Mouse (Mus musculus) B cell, adult 2 months (primary cell): ENCODE results near the gene Med17.
"Not testable (repeated sequence)": the region's sequence is repeated elsewhere in the genome, so short reads cannot be mapped to it uniquely, and the experiment has no call there.

Experiments
- DNase-seq, 2 experiments: peaks; one replicate each; pipeline ENCODE4 v3.0.0; 2022

Gene Med17

GRCm38 (mm10) chr9:15279649-15280490 lies at the start of gene Med17:
TSS of gene Med17 (minus strand) at chr9:15279931.
- peak; percentile 91 to 92 for DNase-seq

DNA sequence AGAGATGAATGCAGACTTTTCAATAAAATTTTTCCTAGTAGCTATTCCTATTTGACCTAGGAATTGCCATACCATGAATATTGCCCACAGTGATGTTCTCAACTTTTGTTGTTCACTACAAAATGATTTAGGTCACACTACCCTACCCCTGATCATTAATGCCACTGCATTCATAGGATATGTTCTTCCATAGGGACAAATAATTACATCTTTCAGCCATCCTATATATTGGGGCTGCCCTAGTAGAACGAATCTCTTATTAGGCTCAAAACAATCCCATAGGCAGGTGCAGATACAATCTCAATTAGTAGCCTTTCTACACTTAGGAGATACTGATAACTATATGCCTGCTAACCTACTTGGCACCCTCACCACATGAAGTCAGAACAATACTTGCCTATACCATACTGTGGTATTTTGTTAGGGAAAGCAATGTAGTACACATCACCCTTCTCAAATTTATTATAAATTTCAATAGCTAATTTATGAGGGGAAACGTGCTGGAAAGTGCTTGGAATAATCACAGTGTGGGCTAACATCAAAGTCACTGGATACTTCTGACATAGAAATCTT lies 38.5 kb upstream of the Med17 start:
- DNase-seq = no peak

- no peak for DNase-seq
Observed at GRCm38 (mm10) chr9:15317223-15318169, 37.8 kb upstream of the Med17 start.

GRCm38 (mm10) chr9:15316296-15316695 lies 36.6 kb upstream of the Med17 start:
- not testable (repeated sequence) for DNase-seq

DNA sequence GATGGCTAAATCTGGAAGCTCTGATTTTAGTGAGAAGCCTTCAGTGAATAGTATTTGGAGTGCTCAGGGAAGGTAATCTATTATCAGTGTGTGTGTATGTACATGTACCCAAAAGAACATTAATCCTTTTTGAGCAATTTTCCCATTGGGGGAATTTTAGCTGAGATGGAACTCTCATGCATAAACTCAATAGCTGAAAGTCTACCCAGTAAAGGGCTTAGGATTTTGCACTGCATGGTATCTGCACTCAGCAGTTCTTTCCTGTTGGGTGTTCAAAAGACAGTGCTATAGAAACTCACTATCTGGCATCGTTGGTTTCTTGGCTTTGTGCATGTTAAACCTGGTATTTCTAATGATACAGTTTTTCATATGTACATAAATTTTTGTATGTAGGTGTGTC lies 34.9 kb upstream of the Med17 start:
- no peak for DNase-seq

GRCm38 (mm10) chr9:15313633-15314032 lies 33.9 kb upstream of the Med17 start:
- no peak for DNase-seq

GRCm38 (mm10) chr9:15312054-15312735 lies 32.5 kb upstream of the Med17 start:
- DNase-seq = no peak

- no peak for DNase-seq
Observed at GRCm38 (mm10) chr9:15310179-15310578, 30.4 kb upstream of the Med17 start.

DNA sequence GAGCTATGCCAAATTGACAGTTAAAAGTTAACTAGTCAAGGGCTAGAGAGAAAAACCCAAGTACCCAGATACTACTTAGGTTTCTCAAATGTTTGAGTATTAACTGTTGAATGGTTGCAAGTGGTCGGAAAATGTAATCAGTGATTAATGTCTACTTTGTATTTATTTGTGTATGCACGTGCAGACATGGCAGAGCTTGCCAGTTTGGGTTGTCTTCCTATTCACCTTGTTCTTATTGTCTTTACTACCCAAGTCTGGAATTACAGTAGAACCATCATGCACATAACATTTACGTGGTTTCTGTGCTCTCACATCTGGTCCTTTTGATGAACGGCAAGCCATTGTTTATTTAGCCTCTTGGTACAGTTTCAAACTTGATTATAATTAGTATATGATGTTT lies 29.7 kb upstream of the Med17 start:
- DNase-seq = no peak

DNA sequence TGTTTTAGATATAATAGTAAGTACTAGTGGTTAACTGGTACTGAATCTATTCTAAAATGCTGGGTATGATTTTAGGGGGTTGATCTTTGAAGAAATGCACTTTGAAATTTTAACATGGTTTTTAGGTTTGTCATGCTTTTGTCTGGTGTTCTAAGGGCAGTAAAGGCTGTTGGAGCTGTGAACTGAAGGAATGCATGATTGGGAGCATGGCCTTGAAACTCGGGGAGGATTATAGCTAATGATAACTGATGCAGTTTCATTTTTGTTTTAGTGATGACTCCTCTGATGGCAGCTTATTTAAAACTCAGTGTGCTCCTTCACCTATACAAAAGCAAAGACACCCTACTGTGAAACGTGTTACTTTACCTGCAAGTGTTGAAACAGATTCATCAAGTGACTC lies 28.5 kb upstream of the Med17 start:
- no peak for DNase-seq

DNA sequence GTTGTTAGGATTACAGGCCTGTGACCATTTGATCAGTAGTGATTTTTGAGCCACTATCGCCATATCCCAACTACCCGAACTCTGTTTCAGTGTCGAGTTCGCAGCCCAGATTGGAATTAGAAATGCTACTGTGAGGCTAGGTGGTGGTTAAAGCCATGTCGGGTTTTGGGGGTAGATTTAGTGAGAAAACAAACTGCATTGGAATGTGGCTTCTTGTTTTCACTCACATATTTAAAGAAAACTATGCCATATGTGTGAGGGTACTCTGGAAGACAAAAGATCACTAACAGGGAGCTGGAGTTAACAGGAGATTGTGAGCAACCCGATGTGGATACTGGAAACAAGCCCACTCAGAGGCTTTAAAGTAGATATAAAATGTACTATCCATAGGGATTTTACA lies 27.5 kb upstream of the Med17 start:
- no peak for DNase-seq

- peak in 1 of 2 experiments; percentile 19 for DNase-seq
Observed at GRCm38 (mm10) chr9:15306398-15307119, 26.8 kb upstream of the Med17 start, which contains the start of gene 4931406C07Rik. TSS of gene 4931406C07Rik (minus strand) at chr9:15306448.

DNA sequence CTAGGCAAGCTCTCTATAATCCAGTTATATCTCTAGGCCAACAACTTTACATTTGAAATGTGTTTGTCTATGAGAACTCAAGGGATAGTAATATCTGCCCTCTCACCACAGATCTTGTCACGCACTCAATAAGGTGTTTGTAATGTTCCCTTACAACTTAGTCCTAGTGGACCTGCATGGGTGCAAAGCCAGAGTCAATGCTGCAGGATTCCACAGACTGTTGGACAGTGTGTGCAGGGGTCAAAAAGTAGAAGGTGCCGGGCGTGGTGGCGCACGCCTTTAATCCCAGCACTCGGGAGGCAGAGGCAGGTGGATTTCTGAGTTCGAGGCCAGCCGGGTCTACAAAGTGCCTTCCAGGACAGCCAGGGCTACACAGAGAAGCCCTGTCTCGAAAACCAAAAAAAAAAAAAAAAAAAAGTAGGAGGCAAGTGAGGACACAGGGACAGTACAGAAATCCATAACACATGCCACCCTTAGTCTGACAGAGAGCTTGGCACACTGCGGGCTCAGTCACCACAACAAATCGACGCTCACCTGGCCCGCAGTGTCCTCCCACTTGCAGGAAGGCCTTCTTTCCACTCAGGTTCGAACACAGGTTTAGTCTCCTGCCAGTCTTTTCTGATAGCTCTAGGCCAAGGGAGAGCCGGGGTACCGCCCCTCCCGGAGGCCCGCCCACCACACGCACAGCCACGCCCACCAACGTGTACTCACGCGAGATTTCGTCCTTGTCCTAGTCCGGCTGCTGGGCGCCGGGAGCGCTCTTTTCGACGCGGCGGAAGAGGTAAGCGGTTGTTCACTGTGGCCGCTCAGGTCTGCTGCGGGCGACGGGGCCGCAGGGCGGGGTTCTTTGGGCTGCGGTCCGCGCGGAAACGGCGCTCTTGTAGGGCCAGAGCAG lies 26.0 kb upstream of the Med17 start, which contains the start of gene Taf1d:
Taf1d (plus strand) TSS at position 712 of the 895 bp plus-strand sequence.
- DNase-seq = peak; percentile 99 to 100

DNA sequence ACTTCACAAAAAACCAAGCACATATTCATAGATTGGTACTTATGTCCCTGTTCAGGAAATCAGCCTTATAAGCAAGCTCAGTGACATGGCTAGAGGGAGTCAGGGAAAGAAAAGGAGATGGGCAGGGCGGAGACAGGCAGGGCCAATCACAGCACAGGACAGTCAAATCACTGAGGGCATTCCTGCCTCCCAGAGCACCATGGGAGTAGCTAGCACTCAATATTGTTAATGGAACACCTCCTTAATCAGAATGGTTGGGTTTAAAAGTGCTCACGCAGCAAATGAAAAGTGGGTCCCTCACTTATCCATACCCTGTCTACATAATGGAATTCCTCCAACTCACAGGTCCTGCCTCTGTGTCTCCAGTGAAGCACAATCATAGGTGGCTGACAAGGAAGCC lies 23.1 kb upstream of the Med17 start:
- DNase-seq = no peak

GRCm38 (mm10) chr9:15302006-15302405 lies 22.3 kb upstream of the Med17 start:
- DNase-seq = not testable (repeated sequence)

DNA sequence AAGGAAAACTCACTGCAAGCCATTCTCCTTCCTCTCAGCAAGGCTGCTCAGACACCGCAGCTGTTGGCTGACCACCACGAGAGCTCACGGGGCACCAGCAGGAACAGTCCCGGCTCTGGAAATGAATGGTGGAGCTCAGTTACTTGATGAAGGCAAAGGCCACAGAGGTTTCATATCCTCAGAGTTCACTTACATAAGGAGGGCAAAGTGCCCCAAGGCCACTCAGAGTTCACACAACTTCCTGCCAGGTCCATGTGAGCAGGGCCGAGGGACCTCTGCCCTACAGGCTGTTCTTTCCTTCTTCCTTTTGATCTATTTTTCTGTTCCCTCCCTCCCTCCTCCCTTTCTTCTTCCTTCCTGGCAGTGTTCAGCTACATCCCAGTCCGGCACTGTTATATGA lies 21.7 kb upstream of the Med17 start:
- no peak for DNase-seq

- DNase-seq = no peak
Observed at GRCm38 (mm10) chr9:15300056-15300455, 20.3 kb upstream of the Med17 start.

DNA sequence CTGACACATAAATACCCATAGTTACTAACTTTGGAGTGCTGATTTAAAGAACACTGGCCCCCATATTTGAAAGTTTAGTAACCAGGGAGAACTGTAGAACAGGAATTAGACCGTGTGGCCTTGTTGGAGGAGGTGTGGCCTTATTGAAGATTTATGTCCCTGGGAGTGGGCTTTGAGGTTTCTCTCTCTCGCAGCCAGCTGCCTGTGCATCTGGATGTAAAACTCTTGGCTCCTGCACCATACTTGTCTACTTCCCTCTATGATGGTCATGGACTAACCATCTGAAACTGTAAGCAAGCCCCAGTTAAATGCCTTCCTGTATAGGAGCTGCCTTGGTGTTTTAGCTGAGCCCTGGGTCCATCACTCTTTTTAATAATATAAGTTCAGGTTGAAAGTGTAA lies 18.7 kb upstream of the Med17 start:
- no peak for DNase-seq

GRCm38 (mm10) chr9:15297112-15297511 lies 17.4 kb upstream of the Med17 start:
- no peak for DNase-seq

DNA sequence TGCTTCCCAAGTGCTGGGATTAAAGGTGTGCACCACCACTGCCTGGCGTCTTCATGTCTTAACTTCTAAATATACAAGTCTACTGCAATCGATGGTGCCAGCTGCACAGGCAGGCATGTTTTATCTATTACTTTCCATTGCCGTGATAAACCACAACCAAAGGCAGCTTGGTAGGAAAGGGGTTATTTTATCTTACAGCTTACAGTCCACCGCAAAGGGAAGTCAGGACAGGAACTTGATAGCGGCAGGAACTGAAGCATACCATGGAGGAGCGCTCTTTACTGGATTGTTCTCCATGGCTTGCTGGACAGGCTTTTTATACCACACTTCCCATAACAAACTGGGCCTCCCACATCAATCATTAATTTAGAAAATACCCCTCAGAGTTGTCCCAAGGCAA lies 9.5 kb upstream of the Med17 start:
- no peak for DNase-seq

DNA sequence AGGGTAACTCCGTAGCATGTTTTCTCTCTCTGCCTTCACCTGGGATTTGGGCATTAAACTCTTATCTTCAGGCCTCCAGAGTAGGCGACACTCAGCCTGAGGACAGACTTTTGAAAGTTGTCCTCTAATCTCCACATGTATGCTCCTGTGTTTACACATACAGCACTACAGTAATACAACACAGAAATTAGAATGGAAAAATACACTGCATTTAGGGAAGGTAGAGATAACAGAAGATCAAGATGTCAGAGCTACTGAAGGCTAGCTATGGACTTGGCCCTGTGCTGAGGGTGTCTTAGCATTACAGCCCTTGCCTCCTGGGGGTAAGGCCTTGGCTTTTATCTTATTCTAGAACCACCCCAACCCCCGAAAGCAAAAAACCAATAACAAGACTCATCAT lies 8.7 kb upstream of the Med17 start:
- DNase-seq = no peak
